Mouse (Mus musculus) liver, postnatal 0 days (tissue): ENCODE measurements around the gene Errfi1.
"Not testable (repeated sequence)": the region's sequence is repeated elsewhere in the genome, so short reads cannot be mapped to it uniquely, and the experiment has no call there.

Source experiments
- CTCF ChIP-seq: sonication (generic); IDR thresholded peaks from 2 replicates; pipeline ENCODE4 v1.5.1; 2016; ENCODE audit warnings: antibody characterized with exemption, low read depth
- EP300 ChIP-seq: IDR thresholded peaks from 2 replicates; pipeline ENCODE4 v1.6.1; 2016; ENCODE audit warnings: antibody characterized with exemption, low read depth, mild to moderate bottlenecking

- TF ChIP-seq CTCF, EP300: not testable (repeated sequence)
Measured at GRCm38 (mm10) chr4:150874416-150874815, 20.7 kb downstream of the Errfi1 start.
